Mouse (Mus musculus) embryonic fibroblast, embryonic 13.5 days (primary cell): ENCODE measurements around the gene Cstb. TPM values are rescaled to one million over a fixed set of nuclear protein-coding genes. Genes with fewer than 3 reads are reported as not detected.
A peak's percentile ranks its signal among the peaks of the same experiment; 100 is the strongest.

Experiments used
- H3K27ac ChIP-seq: 2 replicates; pipeline ENCODE4 v1.5.1; 2012; ENCODE audit warnings: low read length, control low read depth, inconsistent platforms; ENCODE audit not compliant: insufficient read depth
- H3K4me1 ChIP-seq: 2 replicates; pipeline ENCODE4 v1.6.1; 2011; ENCODE audit warnings: low read length; ENCODE audit not compliant: control insufficient read depth, insufficient read depth
- H3K4me3 ChIP-seq: 2 replicates; pipeline ENCODE4 v1.5.1; 2011; ENCODE audit warnings: mild to moderate bottlenecking, control low read depth, low read length; ENCODE audit not compliant: insufficient read depth
- CTCF ChIP-seq: IDR thresholded peaks from 2 replicates; pipeline ENCODE4 v1.5.1; 2011; ENCODE audit warnings: mild to moderate bottlenecking, control low read depth, low read length, moderate library complexity, borderline replicate concordance; ENCODE audit not compliant: insufficient read depth
- POLR2A ChIP-seq: IDR thresholded peaks from 2 replicates; pipeline ENCODE4 v1.6.1; 2011; ENCODE audit warnings: low read depth, mild to moderate bottlenecking, control low read depth, low read length, moderate library complexity
- polyA plus RNA-seq: library from polyadenylated mRNA; stranded (reverse); fragments of >200 nt; gene quantifications from 2 replicates; pipeline ENCODE4 v1.2.4, GENCODE M21; 2011; ENCODE audit warnings: low read depth; ENCODE audit not compliant: missing spikeins, insufficient read length

Gene Cstb
- polyA plus RNA-seq, 1 experiment = 386 TPM

DNA sequence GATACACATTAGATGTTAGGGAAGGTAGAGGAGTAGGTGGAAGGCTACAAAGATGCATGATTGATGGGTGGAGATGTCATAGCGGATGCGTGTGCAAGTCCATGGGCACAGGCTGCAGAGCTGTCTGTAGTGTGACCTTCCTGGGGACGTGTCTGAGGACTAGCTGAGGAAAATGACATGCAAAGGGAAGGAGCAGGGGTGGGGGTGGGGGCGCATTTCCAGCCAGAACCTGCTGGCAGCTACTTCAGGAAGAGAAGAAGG lies 28.9 kb upstream of the Cstb start:
- Histone ChIP-seq H3K4me1 (0 out of 2 replicates have a peak, but pooled peaks cover 2% of the 10 kb centered on the region), H3K4me3 (no peak overlapping the region), H3K27ac (no peak overlapping the region)
- TF ChIP-seq POLR2A = no peak
- no peak for TF ChIP-seq CTCF

DNA sequence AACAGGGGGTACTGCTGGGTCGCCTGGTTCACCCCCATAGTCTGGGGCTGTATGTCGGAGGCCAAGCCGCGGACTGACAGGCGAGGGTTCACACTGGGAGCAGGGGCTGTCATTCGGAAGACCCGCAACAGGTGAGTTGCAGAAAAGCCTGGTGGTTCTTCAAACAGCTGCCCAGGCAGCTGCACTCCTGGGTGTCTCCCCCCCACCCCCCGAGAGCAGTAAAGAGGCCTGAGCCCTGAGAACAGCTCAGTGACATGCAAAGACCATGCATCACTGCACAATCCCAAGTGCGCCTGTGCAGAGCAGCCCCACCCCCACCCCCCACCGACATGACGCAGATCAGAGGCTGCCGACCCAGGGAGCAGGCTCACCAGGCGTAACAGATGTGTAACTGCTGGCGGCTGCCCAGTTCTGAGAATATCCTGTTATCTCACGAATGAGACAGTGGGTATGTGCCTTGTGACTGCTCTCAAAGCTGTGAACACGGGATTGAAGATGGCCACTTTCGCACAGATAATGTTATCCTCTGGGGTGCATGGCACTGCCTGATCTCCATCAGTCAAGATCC lies 26.3 kb upstream of the Cstb start:
- TF ChIP-seq POLR2A = no peak
- TF ChIP-seq CTCF = no peak
- 0 out of 2 replicates have a peak, but pooled peaks cover 2% of the 10 kb centered on the region for H3K4me1 ChIP-seq
- no peak overlapping the region for H3K27ac ChIP-seq
- H3K4me3 ChIP-seq = no peak overlapping the region

GRCm38 (mm10) chr10:78401127-78401526 lies 24.3 kb upstream of the Cstb start:
- Histone ChIP-seq H3K4me1 (0 out of 2 replicates have a peak, but pooled peaks cover 2% of the 10 kb centered on the region), H3K27ac (no peak overlapping the region), H3K4me3 (no peak overlapping the region)
- no peak for TF ChIP-seq CTCF
- TF ChIP-seq POLR2A = no peak

DNA sequence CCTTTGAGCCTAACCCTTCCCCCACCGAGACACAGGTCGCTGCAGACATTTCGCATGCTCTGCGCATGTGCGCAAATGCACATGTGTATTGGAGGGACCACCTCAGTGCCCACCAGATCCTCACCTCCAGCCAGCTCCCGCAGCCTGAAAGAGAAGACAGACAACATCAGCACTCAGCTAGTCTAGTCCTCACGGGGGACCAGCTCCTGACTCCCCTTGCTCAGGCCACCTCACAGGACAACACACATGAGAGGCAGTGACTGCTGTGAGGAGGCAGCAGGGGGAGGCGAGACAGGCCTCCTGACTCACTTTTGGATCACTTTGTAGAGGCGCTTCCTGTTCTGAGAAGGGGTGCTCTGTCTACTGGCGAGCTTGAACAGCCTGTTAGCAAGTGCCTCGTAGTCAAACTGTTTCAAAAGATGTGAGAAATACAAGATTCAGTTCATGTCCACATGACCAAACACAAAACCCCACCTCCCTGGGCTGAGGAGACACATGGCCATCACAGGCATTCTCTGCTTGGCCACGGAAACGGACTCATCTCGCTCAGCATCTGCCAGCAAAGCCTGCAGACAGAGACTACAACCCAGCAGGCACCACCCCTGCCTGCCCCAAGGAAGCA lies 23.1 kb upstream of the Cstb start:
- Histone ChIP-seq H3K4me3 (no peak overlapping the region), H3K4me1 (no peaks in the 10 kb centered on the region), H3K27ac (no peak overlapping the region)
- TF ChIP-seq POLR2A (no peak), CTCF (no peak)

GRCm38 (mm10) chr10:78406152-78406551 lies 19.3 kb upstream of the Cstb start:
- TF ChIP-seq CTCF (no peak), POLR2A (no peak)
- no peak overlapping the region for H3K4me3 ChIP-seq
- no peak overlapping the region for H3K27ac ChIP-seq

DNA sequence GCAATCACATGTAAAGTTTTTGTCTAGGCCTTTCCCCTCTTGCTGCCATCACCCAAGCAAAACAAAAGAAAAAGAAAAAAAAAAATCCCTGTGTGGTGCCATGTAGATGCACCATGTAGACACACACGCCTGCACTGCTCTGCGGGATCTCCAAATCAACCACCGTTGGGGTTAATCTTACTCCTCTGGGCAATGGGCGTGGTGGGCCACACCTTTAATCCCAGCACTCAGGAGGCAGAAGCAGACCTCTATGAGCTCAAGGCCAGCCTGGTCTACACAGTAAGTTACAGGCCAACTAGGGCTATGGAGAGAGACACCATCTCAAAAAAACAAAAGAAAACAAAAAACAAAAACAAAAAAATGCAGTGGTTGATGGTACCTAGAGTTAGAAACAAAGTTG lies 18.3 kb upstream of the Cstb start:
- Histone ChIP-seq H3K4me1 (peaks cover 5% of the 10 kb centered on the region), H3K4me3 (no peak overlapping the region), H3K27ac (no peak overlapping the region)
- TF ChIP-seq POLR2A (no peak), CTCF (no peak)

More at GRCm38 (mm10) chr10:78406152-78406551, 19.3 kb upstream of the Cstb start:
- peaks cover 5% of the 10 kb centered on the region for H3K4me1 ChIP-seq

- Histone ChIP-seq H3K4me3 (no peak overlapping the region), H3K27ac (peak overlapping the region; percentile 38), H3K4me1 (peaks cover 5% of the 10 kb centered on the region)
- no peak for TF ChIP-seq POLR2A
- no peak for TF ChIP-seq CTCF
These were observed 16.3 kb upstream of the Cstb start for GRCm38 (mm10) chr10:78409035-78409788.

GRCm38 (mm10) chr10:78411851-78412250 lies 13.6 kb upstream of the Cstb start:
- TF ChIP-seq CTCF = no peak
- no peak for TF ChIP-seq POLR2A
- Histone ChIP-seq H3K4me3 (peak overlapping the region; percentile 79), H3K27ac (peak overlapping the region; percentile 30; the same call in 1 of the 2 replicates), H3K4me1 (peaks cover 5% of the 10 kb centered on the region)

DNA sequence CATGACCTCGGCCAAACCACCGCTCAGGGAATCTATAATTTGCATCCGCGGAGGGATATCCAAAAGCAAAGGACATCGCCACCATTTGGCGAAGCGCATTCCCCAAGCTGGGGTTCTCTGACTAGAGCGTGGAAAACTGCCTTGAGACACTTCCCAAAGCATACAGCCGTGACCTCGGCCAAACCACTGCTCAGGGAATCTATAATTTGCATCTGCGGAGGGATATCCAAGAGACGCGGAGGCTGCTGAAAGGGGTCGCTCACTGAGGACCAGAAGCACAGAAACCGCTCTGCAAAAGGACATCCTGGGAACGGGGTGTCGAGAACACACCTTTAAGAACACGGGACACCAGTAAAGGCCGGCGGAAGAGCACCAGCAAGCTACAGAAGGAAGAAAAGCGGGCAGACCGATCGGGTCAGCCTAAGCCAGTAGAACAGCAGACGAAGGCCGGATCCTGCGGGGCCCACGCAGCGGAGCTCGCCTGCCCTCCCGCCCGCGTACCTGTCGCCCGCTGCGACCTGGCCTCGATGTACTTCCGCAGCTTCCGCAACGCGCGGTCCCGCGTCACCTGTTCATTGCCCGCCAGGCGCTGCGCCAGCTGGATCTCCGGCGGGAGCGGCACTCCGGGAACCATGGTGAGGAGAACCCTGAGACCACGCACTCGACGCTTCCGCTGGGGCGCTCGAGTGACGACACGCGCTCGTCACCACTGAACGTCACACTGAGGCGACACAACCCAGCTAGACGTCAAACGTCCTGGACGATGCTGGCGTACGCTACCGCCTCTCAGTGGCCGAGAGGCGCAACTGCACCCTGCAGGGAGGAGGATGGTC lies 12.9 kb upstream of the Cstb start, which contains the start of gene Rrp1:
Rrp1 (minus strand) TSS at position 725 of the 833 bp plus-strand sequence.
- TF ChIP-seq CTCF (peak; percentile 100), POLR2A (peak; percentile 75)
- peak within 1 kb of the TSS; percentile 79 for H3K4me3 ChIP-seq
- peaks cover 5% of the 10 kb centered on the region for H3K4me1 ChIP-seq
- H3K27ac ChIP-seq = peak within 1 kb of the TSS; percentile 30; the same call in 1 of the 2 replicates
